Mouse (Mus musculus): ENCODE results near the gene Ccdc88a. TPM values are rescaled to one million over a fixed set of nuclear protein-coding genes. Genes with fewer than 3 reads are reported as not detected.

Ccdc88a gene
- total and polyA plus RNA-seq, 2 experiments from 2014 or later = 81.6 to 135 TPM

DNA sequence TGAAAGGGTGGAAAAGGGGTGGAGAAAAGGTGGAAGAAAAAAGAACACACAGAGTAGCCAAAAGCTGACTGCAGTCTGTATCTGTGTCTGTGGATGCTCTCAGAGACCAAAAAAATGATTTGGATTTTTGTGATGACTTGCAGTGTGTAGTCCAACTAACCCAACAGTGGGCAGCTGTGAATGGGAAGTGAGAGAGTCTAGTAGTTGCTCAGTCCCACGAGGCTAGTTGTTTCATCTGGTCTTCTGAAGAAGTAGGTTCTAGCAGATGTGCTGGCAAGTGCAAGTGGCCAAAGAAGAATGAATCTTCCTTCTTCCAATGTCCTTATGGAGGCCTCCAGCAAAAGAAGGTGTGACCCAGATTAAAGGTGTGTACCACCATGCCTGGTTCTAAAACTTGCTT is 10.5 kb downstream of the Ccdc88a start:
- no peak overlapping the region for H3K4me2 ChIP-seq (ENCODE audit: low read depth)
- WGBS = 77% methylated on average over 1 of the region's 1 CpGs
- H3K4me1 ChIP-seq (ENCODE audit: insufficient read depth) = no peaks in the 10 kb centered on the region
- no peaks in the 10 kb centered on the region for H3K9me3 ChIP-seq (ENCODE audit: low read length)
- no peaks in the 10 kb centered on the region for H3K27me3 ChIP-seq (ENCODE audit: insufficient read depth, low read length)
- H3K36me3 ChIP-seq (ENCODE audit: insufficient read depth) = no peaks in the 10 kb centered on the region
- TF ChIP-seq CTCF (IDR thresholded peaks at IDR 0.05; ENCODE audit: low read depth) = no peak
- ATAC-seq = no peak
- no peak overlapping the region for H3K9ac ChIP-seq
- no peak overlapping the region for H3K4me3 ChIP-seq (ENCODE audit: low read depth, low read length)
- H3K27ac ChIP-seq (ENCODE audit: low read depth, low read length) = no peak overlapping the region
- DNase-seq = no peak

- Histone ChIP-seq H3K9ac (no peak overlapping the region), H3K36me3 (ENCODE audit: insufficient read depth) (no peaks in the 10 kb centered on the region), H3K9me3 (ENCODE audit: low read length) (no peaks in the 10 kb centered on the region), H3K4me3 (ENCODE audit: low read depth, low read length) (no peak overlapping the region), H3K27me3 (ENCODE audit: insufficient read depth, low read length) (no peaks in the 10 kb centered on the region), H3K27ac (ENCODE audit: low read depth, low read length) (no peak overlapping the region), H3K4me2 (ENCODE audit: low read depth) (no peak overlapping the region), H3K4me1 (ENCODE audit: insufficient read depth) (no peaks in the 10 kb centered on the region)
- DNase-seq = no peak
- WGBS = 74% methylated on average over 3 of the region's 3 CpGs
- ATAC-seq = no peak
- no peak for TF ChIP-seq CTCF (IDR thresholded peaks at IDR 0.05; ENCODE audit: low read depth)
These were observed 11.2 kb downstream of the Ccdc88a start for GRCm38 (mm10) chr11:29384617-29385016.

DNA sequence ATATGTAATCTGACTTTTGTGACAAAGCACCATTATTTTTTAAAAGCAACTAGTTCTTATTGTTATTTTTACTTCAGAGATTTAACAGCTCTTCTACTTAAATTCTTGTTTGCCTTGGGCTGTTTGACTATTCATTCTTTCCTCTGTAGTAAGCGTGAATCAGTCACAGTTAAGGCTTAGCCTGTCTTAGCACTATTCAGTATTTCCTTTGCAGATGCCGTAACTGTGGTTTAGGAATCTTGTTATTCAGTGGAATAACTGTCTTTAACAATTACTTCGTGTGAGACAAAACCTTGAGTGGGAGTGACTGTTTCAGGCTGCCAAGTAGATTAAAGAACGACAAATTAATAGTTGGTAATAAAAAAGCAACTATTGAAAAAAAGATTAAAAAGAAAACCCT is 16.5 kb downstream of the Ccdc88a start:
- Histone ChIP-seq H3K9ac (no peak overlapping the region), H3K4me1 (ENCODE audit: insufficient read depth) (no peaks in the 10 kb centered on the region), H3K9me3 (ENCODE audit: low read length) (no peaks in the 10 kb centered on the region), H3K36me3 (ENCODE audit: insufficient read depth) (no peaks in the 10 kb centered on the region), H3K4me3 (ENCODE audit: low read depth, low read length) (no peak overlapping the region), H3K27ac (ENCODE audit: low read depth, low read length) (no peak overlapping the region), H3K4me2 (ENCODE audit: low read depth) (no peak overlapping the region), H3K27me3 (ENCODE audit: insufficient read depth, low read length) (no peaks in the 10 kb centered on the region)
- no peak for TF ChIP-seq CTCF (IDR thresholded peaks at IDR 0.05; ENCODE audit: low read depth)
- no peak; the same call in 1 of the 2 replicates for ATAC-seq
- 31% methylated on average over 4 of the region's 4 CpGs for WGBS
- DNase-seq = no peak

DNA sequence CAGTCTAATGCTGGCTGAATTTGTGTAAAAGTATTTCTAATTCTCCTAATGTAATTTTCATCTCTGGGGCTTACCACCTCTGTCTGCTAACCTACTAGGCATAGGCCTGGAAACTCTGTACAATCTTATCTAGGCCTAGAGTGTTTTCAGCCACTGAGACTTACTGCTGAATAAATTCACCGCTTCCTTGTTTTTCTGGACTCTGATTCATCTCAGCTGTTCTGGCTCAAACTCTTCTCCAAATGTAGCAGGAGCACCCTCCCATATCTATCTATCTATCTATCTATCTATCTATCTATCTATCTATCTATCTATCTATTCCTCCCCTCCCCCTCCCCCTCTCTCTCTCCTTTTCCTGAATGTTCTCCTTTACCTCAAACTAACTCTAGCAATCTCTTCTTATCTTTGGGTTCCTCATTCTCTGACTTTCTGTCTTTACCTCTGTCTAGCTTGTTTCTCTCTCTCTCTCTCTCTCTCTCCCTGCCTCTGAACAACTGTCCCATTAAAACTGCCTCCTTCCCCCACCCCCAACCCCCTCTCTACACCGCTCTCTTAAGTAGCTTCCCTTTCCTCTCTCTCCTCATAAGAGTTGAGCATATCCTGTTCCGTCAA is 21.8 kb downstream of the Ccdc88a start:
- Histone ChIP-seq H3K9me3 (ENCODE audit: low read length) (no peaks in the 10 kb centered on the region), H3K27me3 (ENCODE audit: insufficient read depth, low read length) (no peaks in the 10 kb centered on the region), H3K9ac (no peak overlapping the region), H3K4me1 (ENCODE audit: insufficient read depth) (no peaks in the 10 kb centered on the region), H3K36me3 (ENCODE audit: insufficient read depth) (no peaks in the 10 kb centered on the region), H3K27ac (ENCODE audit: low read depth, low read length) (no peak overlapping the region), H3K4me3 (ENCODE audit: low read depth, low read length) (no peak overlapping the region), H3K4me2 (ENCODE audit: low read depth) (no peak overlapping the region)
- WGBS = 97% methylated on average over 3 of the region's 3 CpGs
- no peak for DNase-seq
- ATAC-seq = no peak
- no peak for TF ChIP-seq CTCF (IDR thresholded peaks at IDR 0.05; ENCODE audit: low read depth)

DNA sequence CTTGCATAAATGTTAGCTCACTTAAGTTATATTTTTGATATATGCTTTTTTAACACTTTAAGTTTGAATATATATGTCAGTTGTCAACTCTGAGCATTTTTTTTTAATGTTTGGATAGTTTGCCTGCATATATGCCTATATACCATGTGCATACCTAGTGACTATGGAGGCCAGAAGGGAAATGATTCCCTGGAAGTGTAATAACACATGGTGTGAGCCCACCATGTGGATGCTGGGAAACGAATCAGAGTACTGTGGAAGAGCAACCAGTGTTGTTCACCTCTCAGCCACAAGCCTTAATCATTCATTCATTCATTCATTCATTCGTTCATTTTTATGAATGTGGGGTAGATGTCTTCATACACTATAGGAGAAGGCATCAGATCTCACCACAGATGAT is 26.9 kb downstream of the Ccdc88a start:
- no peak for TF ChIP-seq CTCF (IDR thresholded peaks at IDR 0.05; ENCODE audit: low read depth)
- H3K4me2 ChIP-seq (ENCODE audit: low read depth) = no peak overlapping the region
- no peak for ATAC-seq
- H3K27ac ChIP-seq (ENCODE audit: low read depth, low read length) = no peak overlapping the region
- no peak overlapping the region for H3K9ac ChIP-seq
- H3K36me3 ChIP-seq (ENCODE audit: insufficient read depth) = 0 out of 2 replicates have a peak, but pooled peaks cover 5% of the 10 kb centered on the region
- no peaks in the 10 kb centered on the region for H3K27me3 ChIP-seq (ENCODE audit: insufficient read depth, low read length)
- no peak for DNase-seq
- WGBS = 91% methylated on average over 2 of the region's 2 CpGs
- H3K9me3 ChIP-seq (ENCODE audit: low read length) = no peaks in the 10 kb centered on the region
- no peak overlapping the region for H3K4me3 ChIP-seq (ENCODE audit: low read depth, low read length)
- H3K4me1 ChIP-seq (ENCODE audit: insufficient read depth) = no peaks in the 10 kb centered on the region

- no peak overlapping the region for H3K9ac ChIP-seq
- H3K27ac ChIP-seq (ENCODE audit: low read depth, low read length) = no peak overlapping the region
- H3K4me3 ChIP-seq (ENCODE audit: low read depth, low read length) = no peak overlapping the region
- TF ChIP-seq CTCF (IDR thresholded peaks at IDR 0.05; ENCODE audit: low read depth) = no peak
- ATAC-seq (no peak), DNase-seq (no peak)
- no peaks in the 10 kb centered on the region for H3K9me3 ChIP-seq (ENCODE audit: low read length)
- H3K36me3 ChIP-seq (ENCODE audit: insufficient read depth) = no peaks in the 10 kb centered on the region
- no peaks in the 10 kb centered on the region for H3K27me3 ChIP-seq (ENCODE audit: insufficient read depth, low read length)
- no peak overlapping the region for H3K4me2 ChIP-seq (ENCODE audit: low read depth)
- no peaks in the 10 kb centered on the region for H3K4me1 ChIP-seq (ENCODE audit: insufficient read depth)
These were observed 32.8 kb downstream of the Ccdc88a start for GRCm38 (mm10) chr11:29406292-29406691.

DNA sequence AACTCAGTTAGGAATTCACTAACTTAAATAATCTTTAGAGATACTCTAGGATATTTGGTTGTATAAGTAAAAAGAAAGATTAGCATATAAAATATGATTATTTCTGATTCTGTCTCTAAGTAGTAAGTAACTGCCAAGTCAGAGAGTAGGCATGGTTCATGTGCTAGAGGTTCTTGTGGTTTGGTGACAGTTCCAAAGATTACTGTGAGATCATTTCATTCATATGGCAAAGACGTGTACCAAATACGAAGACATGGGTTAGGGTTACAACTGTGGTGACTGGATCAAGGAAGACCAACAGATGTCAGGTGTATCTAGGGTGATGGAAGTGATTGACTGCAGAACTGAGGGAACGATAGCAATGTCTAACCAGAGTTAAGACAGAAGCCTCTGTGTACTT is 50.0 kb downstream of the Ccdc88a start:
- H3K9me3 ChIP-seq (ENCODE audit: low read length) = no peaks in the 10 kb centered on the region
- no peak overlapping the region for H3K4me3 ChIP-seq (ENCODE audit: low read depth, low read length)
- 93% methylated on average over 3 of the region's 3 CpGs for WGBS
- no peak overlapping the region for H3K9ac ChIP-seq
- no peak for TF ChIP-seq CTCF (IDR thresholded peaks at IDR 0.05; ENCODE audit: low read depth)
- no peak overlapping the region for H3K4me2 ChIP-seq (ENCODE audit: low read depth)
- no peaks in the 10 kb centered on the region for H3K4me1 ChIP-seq (ENCODE audit: insufficient read depth)
- H3K27me3 ChIP-seq (ENCODE audit: insufficient read depth, low read length) = no peaks in the 10 kb centered on the region
- DNase-seq (no peak), ATAC-seq (no peak)
- H3K27ac ChIP-seq (ENCODE audit: low read depth, low read length) = no peak overlapping the region
- H3K36me3 ChIP-seq (ENCODE audit: insufficient read depth) = no peaks in the 10 kb centered on the region; the same call in 1 of the 2 replicates

Measured in forebrain, postnatal 0 days (tissue).